Mouse (Mus musculus) layer of hippocampus, postnatal 36 days (tissue): Measurements from ENCODE around the gene Ly6g6c. TPM values are rescaled to one million over a fixed set of nuclear protein-coding genes. Genes with fewer than 3 reads are reported as not detected.

Source experiments
- DNase-seq, 2 experiments: peaks; one replicate each; pipeline ENCODE4 v3.0.0; 2022
- total RNA-seq, 2 experiments: library from RNA; stranded (reverse); gene quantifications; 2 replicates each; pipeline ENCODE4 v1.2.3; 2021

The Ly6g6c gene
- total RNA-seq, 2 experiments from 2014 or later: not detected

GRCm38 (mm10) chr17:35083929-35084497 is 18.8 kb downstream of the Ly6g6c start:
- no peak for DNase-seq

GRCm38 (mm10) chr17:35085208-35085865 is 20.1 kb downstream of the Ly6g6c start, which contains the start of gene Ly6g6f:
TSS of gene Ly6g6f (minus strand) at chr17:35085610.
- no peak for DNase-seq

- no peak for DNase-seq
Observed at GRCm38 (mm10) chr17:35088151-35088550, 23.0 kb downstream of the Ly6g6c start.

GRCm38 (mm10) chr17:35088825-35089644 is 23.8 kb downstream of the Ly6g6c start, which contains the start of gene Abhd16a:
TSS of gene Abhd16a (plus strand) at chr17:35089263.
- peak; percentile 94 to 95 for DNase-seq

- no peak for DNase-seq
Observed at GRCm38 (mm10) chr17:35090166-35090932, 25.2 kb downstream of the Ly6g6c start.

- no peak for DNase-seq
Observed at GRCm38 (mm10) chr17:35092403-35093198, 27.4 kb downstream of the Ly6g6c start.

- no peak for DNase-seq
Observed at GRCm38 (mm10) chr17:35094475-35095365, 29.5 kb downstream of the Ly6g6c start.

- no peak for DNase-seq
Observed at GRCm38 (mm10) chr17:35096597-35096996, 31.4 kb downstream of the Ly6g6c start.

GRCm38 (mm10) chr17:35097164-35097655 is 32.0 kb downstream of the Ly6g6c start:
- DNase-seq: no peak

GRCm38 (mm10) chr17:35100196-35100765 is 35.1 kb downstream of the Ly6g6c start:
- no peak for DNase-seq

- no peak for DNase-seq
Observed at GRCm38 (mm10) chr17:35101161-35101560, 36.0 kb downstream of the Ly6g6c start.

GRCm38 (mm10) chr17:35102299-35102698 is 37.1 kb downstream of the Ly6g6c start:
- DNase-seq: no peak

- DNase-seq: no peak
Observed at GRCm38 (mm10) chr17:35103221-35103690, 38.1 kb downstream of the Ly6g6c start.

GRCm38 (mm10) chr17:35104079-35104478 is 38.9 kb downstream of the Ly6g6c start:
- DNase-seq: no peak

- no peak for DNase-seq
Observed at GRCm38 (mm10) chr17:35104754-35105153, 39.6 kb downstream of the Ly6g6c start.

GRCm38 (mm10) chr17:35105740-35106389 is 40.7 kb downstream of the Ly6g6c start:
- no peak for DNase-seq

GRCm38 (mm10) chr17:35106522-35106921 is 41.3 kb downstream of the Ly6g6c start:
- DNase-seq: no peak

- no peak for DNase-seq
Observed at GRCm38 (mm10) chr17:35108097-35108496, 42.9 kb downstream of the Ly6g6c start, which contains the start of gene Ly6g5c. TSS of gene Ly6g5c (plus strand) at chr17:35108279.

GRCm38 (mm10) chr17:35111774-35112173 is 46.6 kb downstream of the Ly6g6c start:
- no peak for DNase-seq
